Mouse (Mus musculus): ENCODE results near the gene Mex3a. TPM values are rescaled to one million over a fixed set of nuclear protein-coding genes. Genes with fewer than 3 reads are reported as not detected.

Mex3a gene
- polyA plus RNA-seq, 1 experiment from 2014 or later, result 43.5 TPM

- Histone ChIP-seq H3K4me3 (ENCODE audit: low read depth, low read length) (no peak overlapping the region), H3K36me3 (ENCODE audit: control insufficient read depth, insufficient read depth, low read length) (peaks cover 49% of the 10 kb centered on the region), H3K9ac (ENCODE audit: low read length) (no peak overlapping the region), H3K27me3 (ENCODE audit: control insufficient read depth, insufficient read depth, low read length) (no peaks in the 10 kb centered on the region), H3K4me2 (ENCODE audit: low read depth, severe bottlenecking) (no peak overlapping the region), H3K9me3 (ENCODE audit: control insufficient read depth, low read length) (no peaks in the 10 kb centered on the region), H3K27ac (replicated peaks; ENCODE audit: low read depth, low read length) (no peak overlapping the region), H3K4me1 (ENCODE audit: control insufficient read depth, insufficient read depth, low read length) (no peaks in the 10 kb centered on the region)
- no peak for ATAC-seq (ENCODE audit: insufficient number of reproducible peaks, low FRiP score, low TSS enrichment, low read depth)
- DNase-seq (ENCODE audit: low spot score), result no peak
- WGBS, result 78% methylated on average over 4 of the region's 4 CpGs
These were observed 29.8 kb downstream of the Mex3a start for GRCm38 (mm10) chr3:88561989-88562388.

DNA sequence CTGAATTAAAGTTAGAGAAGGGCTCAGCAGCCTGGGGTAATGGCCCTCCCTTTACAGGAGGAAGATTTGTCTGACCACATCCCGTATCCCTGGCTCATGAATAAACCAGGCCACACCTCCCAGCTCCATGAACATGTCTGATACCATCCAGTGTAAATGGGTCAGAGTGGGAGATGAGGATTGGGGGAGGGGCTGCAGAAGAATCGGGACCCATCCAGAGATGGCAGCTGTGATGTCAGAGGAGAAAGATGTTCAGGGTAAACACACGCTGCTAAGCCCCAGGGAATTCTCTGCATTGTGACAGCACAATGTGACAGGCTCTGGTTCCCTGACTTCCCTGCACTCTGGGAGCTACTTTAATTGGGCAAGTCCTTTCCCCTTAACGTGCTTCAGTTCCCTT, 31.2 kb downstream of the Mex3a start:
- DNase-seq (ENCODE audit: low spot score) (no peak), ATAC-seq (ENCODE audit: insufficient number of reproducible peaks, low FRiP score, low TSS enrichment, low read depth) (no peak)
- Histone ChIP-seq H3K4me1 (ENCODE audit: control insufficient read depth, insufficient read depth, low read length) (no peaks in the 10 kb centered on the region), H3K27me3 (ENCODE audit: control insufficient read depth, insufficient read depth, low read length) (no peaks in the 10 kb centered on the region), H3K9me3 (ENCODE audit: control insufficient read depth, low read length) (no peaks in the 10 kb centered on the region), H3K4me3 (ENCODE audit: low read depth, low read length) (no peak overlapping the region), H3K9ac (ENCODE audit: low read length) (no peak overlapping the region), H3K36me3 (ENCODE audit: control insufficient read depth, insufficient read depth, low read length) (peaks cover 57% of the 10 kb centered on the region), H3K4me2 (ENCODE audit: low read depth, severe bottlenecking) (no peak overlapping the region), H3K27ac (replicated peaks; ENCODE audit: low read depth, low read length) (no peak overlapping the region)
- WGBS, result 79% methylated on average over 4 of the region's 4 CpGs

GRCm38 (mm10) chr3:88563966-88564365, 31.8 kb downstream of the Mex3a start:
- Histone ChIP-seq H3K27me3 (ENCODE audit: control insufficient read depth, insufficient read depth, low read length) (no peaks in the 10 kb centered on the region), H3K36me3 (ENCODE audit: control insufficient read depth, insufficient read depth, low read length) (peaks cover 59% of the 10 kb centered on the region), H3K4me2 (ENCODE audit: low read depth, severe bottlenecking) (no peak overlapping the region), H3K9ac (ENCODE audit: low read length) (no peak overlapping the region), H3K9me3 (ENCODE audit: control insufficient read depth, low read length) (no peaks in the 10 kb centered on the region), H3K4me1 (ENCODE audit: control insufficient read depth, insufficient read depth, low read length) (no peaks in the 10 kb centered on the region), H3K4me3 (ENCODE audit: low read depth, low read length) (no peak overlapping the region), H3K27ac (replicated peaks; ENCODE audit: low read depth, low read length) (no peak overlapping the region)
- DNase-seq (ENCODE audit: low spot score) (no peak), ATAC-seq (ENCODE audit: insufficient number of reproducible peaks, low FRiP score, low TSS enrichment, low read depth) (no peak)
- WGBS, result 87% methylated on average over 7 of the region's 7 CpGs

DNA sequence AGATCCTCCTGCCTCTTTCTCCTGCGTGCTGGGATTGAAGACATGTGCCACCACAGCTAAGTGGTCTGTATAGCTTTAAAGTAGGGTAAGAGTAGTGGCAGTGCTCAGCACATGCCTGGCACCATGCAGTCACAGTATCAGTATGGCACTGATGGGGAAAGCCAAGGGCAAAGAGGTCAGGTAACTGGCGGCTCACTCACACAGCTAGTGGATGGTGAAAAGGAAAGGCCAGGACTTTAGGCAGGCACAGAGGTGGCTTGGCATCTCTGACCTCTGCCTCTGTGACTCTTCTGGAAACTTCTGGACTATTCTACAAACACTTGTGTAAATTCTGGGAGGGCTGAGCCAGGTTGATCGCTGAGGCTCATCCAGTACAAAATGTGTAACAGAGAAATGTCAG, 33.9 kb downstream of the Mex3a start:
- H3K27me3 ChIP-seq (ENCODE audit: control insufficient read depth, insufficient read depth, low read length), result no peaks in the 10 kb centered on the region
- H3K27ac ChIP-seq (replicated peaks; ENCODE audit: low read depth, low read length), result no peak overlapping the region
- no peak overlapping the region for H3K9ac ChIP-seq (ENCODE audit: low read length)
- H3K9me3 ChIP-seq (ENCODE audit: control insufficient read depth, low read length), result no peaks in the 10 kb centered on the region
- H3K36me3 ChIP-seq (ENCODE audit: control insufficient read depth, insufficient read depth, low read length), result peaks cover 53% of the 10 kb centered on the region
- H3K4me2 ChIP-seq (ENCODE audit: low read depth, severe bottlenecking), result no peak overlapping the region
- ATAC-seq (ENCODE audit: insufficient number of reproducible peaks, low FRiP score, low TSS enrichment, low read depth) (no peak), DNase-seq (ENCODE audit: low spot score) (no peak)
- no peaks in the 10 kb centered on the region for H3K4me1 ChIP-seq (ENCODE audit: control insufficient read depth, insufficient read depth, low read length)
- WGBS, result 92% methylated on average over 3 of the region's 3 CpGs
- no peak overlapping the region for H3K4me3 ChIP-seq (ENCODE audit: low read depth, low read length)

DNA sequence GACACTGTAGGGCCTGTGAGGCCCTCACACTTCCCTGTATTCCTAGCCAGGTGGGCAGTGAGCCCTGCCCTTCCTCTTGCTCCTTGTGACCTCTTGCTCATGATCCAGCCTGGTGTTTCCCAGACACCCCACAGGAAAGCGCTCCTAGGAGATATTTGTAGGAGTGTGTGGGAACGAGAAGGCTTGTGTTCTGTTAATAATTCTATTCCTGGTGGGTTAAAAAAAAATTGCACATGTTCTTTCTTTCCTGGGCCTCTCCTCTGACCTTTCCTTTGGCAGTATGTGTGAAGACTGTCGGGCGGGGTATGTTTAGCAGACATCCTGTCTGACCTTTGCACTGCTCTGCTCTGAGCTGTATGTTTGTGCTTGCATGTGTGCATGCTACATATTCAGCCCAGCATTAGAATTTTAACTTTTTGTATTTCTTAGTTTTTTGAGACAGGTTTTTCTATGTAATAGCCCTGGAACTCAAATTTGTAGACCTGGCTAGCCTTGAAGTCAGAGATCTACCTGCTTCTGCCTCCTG, 34.4 kb downstream of the Mex3a start:
- no peaks in the 10 kb centered on the region for H3K9me3 ChIP-seq (ENCODE audit: control insufficient read depth, low read length)
- H3K27ac ChIP-seq (replicated peaks; ENCODE audit: low read depth, low read length), result no peak overlapping the region
- H3K4me3 ChIP-seq (ENCODE audit: low read depth, low read length), result no peak overlapping the region
- 89% methylated on average over 4 of the region's 4 CpGs for WGBS
- H3K36me3 ChIP-seq (ENCODE audit: control insufficient read depth, insufficient read depth, low read length), result peaks cover 53% of the 10 kb centered on the region
- no peak overlapping the region for H3K9ac ChIP-seq (ENCODE audit: low read length)
- no peaks in the 10 kb centered on the region for H3K4me1 ChIP-seq (ENCODE audit: control insufficient read depth, insufficient read depth, low read length)
- H3K27me3 ChIP-seq (ENCODE audit: control insufficient read depth, insufficient read depth, low read length), result no peaks in the 10 kb centered on the region
- DNase-seq (ENCODE audit: low spot score) (no peak), ATAC-seq (ENCODE audit: insufficient number of reproducible peaks, low FRiP score, low TSS enrichment, low read depth) (no peak)
- no peak overlapping the region for H3K4me2 ChIP-seq (ENCODE audit: low read depth, severe bottlenecking)

DNA sequence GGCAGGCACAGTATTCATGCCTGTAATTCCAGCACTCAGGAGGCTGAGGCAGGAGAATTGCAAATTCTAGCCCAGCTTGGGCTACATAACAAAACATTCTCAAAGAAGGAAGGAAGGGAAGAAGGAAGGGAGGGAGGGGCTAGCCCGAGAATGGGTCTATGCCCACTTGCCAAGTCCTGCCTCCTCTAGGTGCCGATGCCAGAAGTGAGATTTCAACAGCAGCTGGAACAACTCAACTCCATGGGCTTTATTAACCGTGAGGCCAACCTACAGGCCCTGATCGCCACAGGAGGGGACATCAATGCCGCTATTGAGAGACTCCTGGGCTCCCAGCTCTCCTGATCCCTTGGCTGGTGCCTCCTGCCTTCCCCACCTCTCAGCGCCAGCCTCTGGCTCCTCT, 35.7 kb downstream of the Mex3a start:
- H3K36me3 ChIP-seq (ENCODE audit: control insufficient read depth, insufficient read depth, low read length), result peaks cover 45% of the 10 kb centered on the region
- H3K27me3 ChIP-seq (ENCODE audit: control insufficient read depth, insufficient read depth, low read length), result no peaks in the 10 kb centered on the region
- no peak for DNase-seq (ENCODE audit: low spot score)
- no peaks in the 10 kb centered on the region for H3K9me3 ChIP-seq (ENCODE audit: control insufficient read depth, low read length)
- no peak overlapping the region for H3K4me2 ChIP-seq (ENCODE audit: low read depth, severe bottlenecking)
- no peak overlapping the region for H3K27ac ChIP-seq (replicated peaks; ENCODE audit: low read depth, low read length)
- no peak for ATAC-seq (ENCODE audit: insufficient number of reproducible peaks, low FRiP score, low TSS enrichment, low read depth)
- H3K4me3 ChIP-seq (ENCODE audit: low read depth, low read length), result no peak overlapping the region
- no peak overlapping the region for H3K9ac ChIP-seq (ENCODE audit: low read length)
- H3K4me1 ChIP-seq (ENCODE audit: control insufficient read depth, insufficient read depth, low read length), result no peaks in the 10 kb centered on the region
- 93% methylated on average over 6 of the region's 6 CpGs for whole genome bisulfite sequencing

DNA sequence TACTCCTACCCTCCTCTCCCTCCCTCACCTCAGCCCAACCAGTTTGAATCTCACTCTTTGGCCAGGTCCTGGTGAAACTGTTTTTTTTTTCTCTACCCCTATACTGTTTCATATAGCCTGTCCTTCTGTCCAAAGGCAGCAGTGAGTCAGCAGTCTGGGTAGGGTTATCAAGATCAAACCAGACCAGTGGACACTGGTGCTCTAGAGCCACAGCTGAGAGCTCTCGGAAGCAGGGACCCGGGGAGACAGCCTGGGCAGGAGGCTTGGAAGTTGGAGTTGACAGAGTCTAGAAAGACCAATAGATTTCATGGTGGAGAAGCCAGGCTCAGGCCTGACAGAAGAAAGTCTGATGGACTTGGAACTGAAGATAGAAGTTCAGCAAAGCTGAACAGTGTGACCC, 36.4 kb downstream of the Mex3a start:
- H3K27ac ChIP-seq (replicated peaks; ENCODE audit: low read depth, low read length), result no peak overlapping the region
- DNase-seq (ENCODE audit: low spot score), result no peak
- no peaks in the 10 kb centered on the region for H3K27me3 ChIP-seq (ENCODE audit: control insufficient read depth, insufficient read depth, low read length)
- 97% methylated on average over 2 of the region's 2 CpGs for WGBS
- no peak overlapping the region for H3K4me2 ChIP-seq (ENCODE audit: low read depth, severe bottlenecking)
- no peak overlapping the region for H3K9ac ChIP-seq (ENCODE audit: low read length)
- H3K4me3 ChIP-seq (ENCODE audit: low read depth, low read length), result no peak overlapping the region
- H3K4me1 ChIP-seq (ENCODE audit: control insufficient read depth, insufficient read depth, low read length), result no peaks in the 10 kb centered on the region
- no peaks in the 10 kb centered on the region for H3K9me3 ChIP-seq (ENCODE audit: control insufficient read depth, low read length)
- no peak for ATAC-seq (ENCODE audit: insufficient number of reproducible peaks, low FRiP score, low TSS enrichment, low read depth)
- H3K36me3 ChIP-seq (ENCODE audit: control insufficient read depth, insufficient read depth, low read length), result peaks cover 39% of the 10 kb centered on the region

GRCm38 (mm10) chr3:88569093-88569492, 36.9 kb downstream of the Mex3a start:
- Histone ChIP-seq H3K9ac (ENCODE audit: low read length) (no peak overlapping the region), H3K4me3 (ENCODE audit: low read depth, low read length) (no peak overlapping the region), H3K36me3 (ENCODE audit: control insufficient read depth, insufficient read depth, low read length) (peaks cover 35% of the 10 kb centered on the region), H3K27me3 (ENCODE audit: control insufficient read depth, insufficient read depth, low read length) (no peaks in the 10 kb centered on the region), H3K4me1 (ENCODE audit: control insufficient read depth, insufficient read depth, low read length) (no peaks in the 10 kb centered on the region), H3K4me2 (ENCODE audit: low read depth, severe bottlenecking) (no peak overlapping the region), H3K27ac (replicated peaks; ENCODE audit: low read depth, low read length) (no peak overlapping the region), H3K9me3 (ENCODE audit: control insufficient read depth, low read length) (no peaks in the 10 kb centered on the region)
- DNase-seq (ENCODE audit: low spot score), result no peak
- no peak for ATAC-seq (ENCODE audit: insufficient number of reproducible peaks, low FRiP score, low TSS enrichment, low read depth)
- WGBS, result 97% methylated on average over 2 of the region's 2 CpGs

GRCm38 (mm10) chr3:88569694-88570093, 37.5 kb downstream of the Mex3a start:
- ATAC-seq (ENCODE audit: insufficient number of reproducible peaks, low FRiP score, low TSS enrichment, low read depth) (no peak), DNase-seq (ENCODE audit: low spot score) (no peak)
- 95% methylated on average over 5 of the region's 5 CpGs for WGBS
- peaks cover 31% of the 10 kb centered on the region for H3K36me3 ChIP-seq (ENCODE audit: control insufficient read depth, insufficient read depth, low read length)
- no peaks in the 10 kb centered on the region for H3K9me3 ChIP-seq (ENCODE audit: control insufficient read depth, low read length)
- no peaks in the 10 kb centered on the region for H3K4me1 ChIP-seq (ENCODE audit: control insufficient read depth, insufficient read depth, low read length)
- H3K4me3 ChIP-seq (ENCODE audit: low read depth, low read length), result no peak overlapping the region
- H3K4me2 ChIP-seq (ENCODE audit: low read depth, severe bottlenecking), result no peak overlapping the region
- no peaks in the 10 kb centered on the region for H3K27me3 ChIP-seq (ENCODE audit: control insufficient read depth, insufficient read depth, low read length)
- H3K27ac ChIP-seq (replicated peaks; ENCODE audit: low read depth, low read length), result no peak overlapping the region
- no peak overlapping the region for H3K9ac ChIP-seq (ENCODE audit: low read length)
